Mouse (Mus musculus) v-Abl transformed pro-B cells (cell line): ENCODE data around the gene Gm3285.

ENCODE experiments used
- in situ Hi-C, 2 experiments: fragments of 400-800 bp; cut with MboI; formaldehyde crosslinking; loops; one replicate each; pipeline ENCODE4 v1.15.1; 2025; ENCODE audit not compliant: unreplicated experiment in 2 of 2

Gm3285 gene

GRCm38 (mm10) chr10:77861675-77862074, at the start of gene Gm3285:
Gm3285 (plus strand) TSS chr10:77861975.
- in situ Hi-C loops: no loop called here

GRCm38 (mm10) chr10:77814382-77814781, 47.4 kb upstream of the Gm3285 start, which contains the start of gene Gm2696:
Gm2696 (plus strand) TSS chr10:77814682.
- in situ Hi-C loops: no loop called here

- in situ Hi-C loops: no loop called here
These were observed 46.3 kb upstream of the Gm3285 start for GRCm38 (mm10) chr10:77815514-77815913.

GRCm38 (mm10) chr10:77818523-77818922, 43.3 kb upstream of the Gm3285 start:
- in situ Hi-C loops: no loop called here

- in situ Hi-C loops: no loop called here
These were observed 42.6 kb upstream of the Gm3285 start for GRCm38 (mm10) chr10:77819203-77819602.

GRCm38 (mm10) chr10:77826951-77827350, 34.8 kb upstream of the Gm3285 start, which contains the start of gene Krtap10-4:
Krtap10-4 (minus strand) TSS chr10:77827095.
- in situ Hi-C loops: no loop called here

GRCm38 (mm10) chr10:77835647-77836046, 26.1 kb upstream of the Gm3285 start, which contains the start of gene Krtap10-10:
Krtap10-10 (plus strand) TSS chr10:77835947.
- in situ Hi-C loops: no loop called here

- in situ Hi-C loops: no loop called here
These were observed 22.8 kb upstream of the Gm3285 start for GRCm38 (mm10) chr10:77839006-77839405.

- in situ Hi-C loops: no loop called here
These were observed 15.3 kb upstream of the Gm3285 start, which contains the start of gene Gm36176 for GRCm38 (mm10) chr10:77846503-77846902. Gm36176 (plus strand) TSS chr10:77846803.

GRCm38 (mm10) chr10:77846961-77847360, 14.8 kb upstream of the Gm3285 start:
- in situ Hi-C loops: no loop called here

GRCm38 (mm10) chr10:77847538-77847937, 14.2 kb upstream of the Gm3285 start:
- in situ Hi-C loops: no loop called here

GRCm38 (mm10) chr10:77852559-77852958, 9.2 kb upstream of the Gm3285 start, which contains the start of gene Gm10318:
Gm10318 (plus strand) TSS chr10:77852859.
- in situ Hi-C loops: no loop called here

GRCm38 (mm10) chr10:77864067-77864761, 2.4 kb downstream of the Gm3285 start:
- in situ Hi-C loops: no loop called here

- in situ Hi-C loops: no loop called here
These were observed 3.0 kb downstream of the Gm3285 start for GRCm38 (mm10) chr10:77864762-77865143.

GRCm38 (mm10) chr10:77867546-77867945, 5.8 kb downstream of the Gm3285 start:
- in situ Hi-C loops: no loop called here

GRCm38 (mm10) chr10:77869651-77870050, 7.9 kb downstream of the Gm3285 start:
- in situ Hi-C loops: no loop called here

GRCm38 (mm10) chr10:77878985-77879384, 17.2 kb downstream of the Gm3285 start:
- in situ Hi-C loops: no loop called here

- in situ Hi-C loops: loop anchor here in 1 of 2 experiments (10.0 kb wide), 1 partner anchor 256 kb away; the partner anchor contains the start of gene Ube2g2
These were observed 18.5 kb downstream of the Gm3285 start for GRCm38 (mm10) chr10:77880305-77880704.

GRCm38 (mm10) chr10:77882553-77882952, 20.8 kb downstream of the Gm3285 start:
- in situ Hi-C loops: loop anchor here in 1 of 2 experiments (10.0 kb wide), 1 partner anchor 258 kb away; the partner anchor contains the start of gene Ube2g2

- in situ Hi-C loops: loop anchor here in 1 of 2 experiments (10.0 kb wide), 1 partner anchor 261 kb away; the partner anchor contains the start of gene Ube2g2
These were observed 24.4 kb downstream of the Gm3285 start for GRCm38 (mm10) chr10:77886007-77886747.

GRCm38 (mm10) chr10:77890987-77891565, 29.3 kb downstream of the Gm3285 start:
- in situ Hi-C loops: no loop called here
